Mouse (Mus musculus) spleen, adult 2 months (tissue): ENCODE measurements around the gene Cradd.

Source experiments
- CTCF ChIP-seq: fragments of 200-500 bp; IDR thresholded peaks from 2 replicates; pipeline ENCODE4 v1.5.1; 2011; ENCODE audit warnings: mild to moderate bottlenecking, inconsistent platforms; ENCODE audit not compliant: insufficient read depth, insufficient read length, insufficient replicate concordance; ENCODE audit errors: extremely low read depth
- POLR2A ChIP-seq: fragments of 200-500 bp; IDR thresholded peaks from 2 replicates; pipeline ENCODE4 v1.6.1; 2011; ENCODE audit warnings: low read depth, low read length, inconsistent platforms

- TF ChIP-seq POLR2A (no peak), CTCF (no peak)
These were observed 10.9 kb upstream of the Cradd start for GRCm38 (mm10) chr10:95334826-95335225.
